Mouse (Mus musculus): ENCODE data around the gene Cdh12.

GRCm38 (mm10) chr15:20582567-20583075, 133.6 kb downstream of the Cdh12 start:
- TF ChIP-seq MYOD1 (IDR thresholded peaks at IDR 0.05; ENCODE audit: control insufficient read depth, insufficient read length, low read depth) (no peak), USF1 (IDR thresholded peaks at IDR 0.05; ENCODE audit: low read depth) (no peak), CTCF (IDR thresholded peaks at IDR 0.05; ENCODE audit: control insufficient read depth, insufficient read depth, insufficient read length) (no peak), MAX (IDR thresholded peaks at IDR 0.05) (no peak)

Measured in C2C12 (cell line).